Mouse (Mus musculus): ENCODE data around the gene Rogdi. TPM values are rescaled to one million over a fixed set of nuclear protein-coding genes. Genes with fewer than 3 reads are reported as not detected.

The Rogdi gene
- polyA plus RNA-seq, 1 experiment: 156 TPM

DNA sequence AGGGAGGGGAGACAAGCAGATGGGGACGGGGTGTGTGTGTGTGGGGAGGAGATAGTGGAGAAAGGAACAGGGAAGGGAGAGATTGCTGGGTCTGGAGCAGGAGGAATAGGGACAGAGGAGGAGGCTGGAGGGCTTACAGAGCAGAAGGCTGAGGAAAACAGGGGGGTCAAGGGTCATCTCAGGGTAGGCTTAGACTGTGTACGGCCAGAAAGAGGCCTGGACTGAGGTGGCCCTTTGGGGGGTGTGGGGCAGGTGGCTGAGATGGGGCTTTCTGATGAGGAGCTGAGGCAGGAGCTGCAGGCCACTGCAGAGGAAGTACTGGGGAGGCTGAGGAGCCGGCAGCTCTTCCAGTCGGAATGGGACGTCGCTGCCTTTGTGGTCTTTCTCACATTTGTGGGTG, 5.9 kb downstream of the Rogdi start:
- 79% methylated on average over 6 of the region's 6 CpGs for WGBS
- no peak for TF ChIP-seq CTCF (IDR thresholded peaks at IDR 0.05; ENCODE audit: control insufficient read depth, insufficient read depth, low read length)
- TF ChIP-seq POLR2A (IDR thresholded peaks at IDR 0.05; ENCODE audit: borderline replicate concordance, control insufficient read depth, low read depth, low read length): no peak
- H3K4me1 ChIP-seq (ENCODE audit: control insufficient read depth, insufficient read depth, low read length): peaks cover 4% of the 10 kb centered on the region
- no peak overlapping the region for H3K4me3 ChIP-seq (replicated peaks; ENCODE audit: control insufficient read depth, low read depth, low read length)
- no peak overlapping the region for H3K27ac ChIP-seq (ENCODE audit: control insufficient read depth, insufficient read depth, low read depth, low read length, poor library complexity)

DNA sequence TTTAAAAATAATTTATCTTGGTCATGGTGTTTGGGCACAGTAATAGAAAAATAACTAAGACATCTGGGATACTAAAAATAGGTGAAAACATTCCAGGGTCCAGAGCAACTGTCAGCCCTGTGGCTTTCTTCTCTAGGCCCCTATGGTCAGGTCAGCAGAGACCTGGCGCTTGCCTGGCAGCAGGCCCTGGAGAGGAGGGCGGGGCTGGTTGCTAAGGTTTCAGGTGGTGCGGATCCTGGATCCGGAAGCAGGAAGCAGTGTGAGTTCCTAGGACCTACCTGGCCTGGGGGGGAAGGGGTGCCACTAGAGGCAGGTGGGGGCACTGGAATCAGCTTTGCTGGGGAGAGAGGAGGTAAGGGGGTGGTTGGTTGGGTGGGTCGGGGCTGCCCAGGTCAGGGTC, 6.3 kb downstream of the Rogdi start, which contains the start of gene Smim22:
TSS of gene Smim22 (plus strand) at position 222 of the 400 bp plus-strand sequence.
- 88% methylated on average over 5 of the region's 5 CpGs for WGBS
- TF ChIP-seq CTCF (IDR thresholded peaks at IDR 0.05; ENCODE audit: control insufficient read depth, insufficient read depth, low read length): no peak
- no peak within 1 kb of the TSS for H3K27ac ChIP-seq (ENCODE audit: control insufficient read depth, insufficient read depth, low read depth, low read length, poor library complexity)
- peaks cover 3% of the 10 kb centered on the region for H3K4me1 ChIP-seq (ENCODE audit: control insufficient read depth, insufficient read depth, low read length)
- H3K4me3 ChIP-seq (replicated peaks; ENCODE audit: control insufficient read depth, low read depth, low read length): no peak within 1 kb of the TSS

DNA sequence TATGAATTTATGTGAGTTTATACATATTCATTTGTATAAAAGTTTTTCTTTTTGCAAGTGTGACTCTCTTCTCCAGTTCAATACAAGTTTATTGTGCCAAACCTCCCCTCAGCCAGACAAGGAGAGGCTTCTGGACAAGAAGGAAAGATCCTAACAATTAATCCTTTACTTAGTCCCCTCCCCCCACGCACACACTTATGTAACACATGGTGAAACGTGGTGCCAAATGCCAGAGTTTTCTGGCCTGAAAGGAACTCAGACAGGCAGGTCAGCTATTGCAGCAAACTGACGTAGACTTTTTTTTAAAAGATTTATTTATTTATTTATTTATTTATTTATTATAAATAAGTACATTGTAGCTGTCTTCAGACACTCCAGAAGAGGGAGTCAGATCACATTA, 12.7 kb downstream of the Rogdi start:
- 39% methylated on average over 3 of the region's 3 CpGs for WGBS
- Histone ChIP-seq H3K27ac (ENCODE audit: control insufficient read depth, insufficient read depth, low read depth, low read length, poor library complexity) (no peak overlapping the region), H3K4me1 (ENCODE audit: control insufficient read depth, insufficient read depth, low read length) (no peaks in the 10 kb centered on the region), H3K4me3 (replicated peaks; ENCODE audit: control insufficient read depth, low read depth, low read length) (no peak overlapping the region)
- no peak for TF ChIP-seq POLR2A (IDR thresholded peaks at IDR 0.05; ENCODE audit: borderline replicate concordance, control insufficient read depth, low read depth, low read length)
- TF ChIP-seq CTCF (IDR thresholded peaks at IDR 0.05; ENCODE audit: control insufficient read depth, insufficient read depth, low read length): no peak

DNA sequence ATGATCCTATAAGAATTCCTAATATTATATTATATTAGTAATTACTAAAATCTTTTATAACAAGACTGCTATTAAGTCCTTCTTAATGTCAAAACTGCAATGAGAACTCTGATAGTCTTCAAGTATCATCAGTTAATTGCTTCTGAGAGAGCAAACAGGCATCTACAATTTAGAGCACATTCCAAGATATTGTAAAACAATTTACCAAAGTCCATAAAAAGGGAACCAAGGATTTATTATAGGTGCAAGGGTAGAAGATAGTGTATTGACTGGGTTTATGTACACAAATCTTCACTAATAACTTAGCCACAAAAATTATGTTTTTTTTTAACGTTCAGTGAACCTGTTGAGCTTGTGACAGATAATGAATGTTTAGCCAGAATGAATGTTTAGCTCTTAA, 14.4 kb downstream of the Rogdi start:
- H3K4me1 ChIP-seq (ENCODE audit: control insufficient read depth, insufficient read depth, low read length): no peaks in the 10 kb centered on the region
- H3K4me3 ChIP-seq (replicated peaks; ENCODE audit: control insufficient read depth, low read depth, low read length): no peak overlapping the region
- no peak overlapping the region for H3K27ac ChIP-seq (ENCODE audit: control insufficient read depth, insufficient read depth, low read depth, low read length, poor library complexity)
- no peak for TF ChIP-seq POLR2A (IDR thresholded peaks at IDR 0.05; ENCODE audit: borderline replicate concordance, control insufficient read depth, low read depth, low read length)
- WGBS: 73% methylated on average over 1 of the region's 1 CpGs

DNA sequence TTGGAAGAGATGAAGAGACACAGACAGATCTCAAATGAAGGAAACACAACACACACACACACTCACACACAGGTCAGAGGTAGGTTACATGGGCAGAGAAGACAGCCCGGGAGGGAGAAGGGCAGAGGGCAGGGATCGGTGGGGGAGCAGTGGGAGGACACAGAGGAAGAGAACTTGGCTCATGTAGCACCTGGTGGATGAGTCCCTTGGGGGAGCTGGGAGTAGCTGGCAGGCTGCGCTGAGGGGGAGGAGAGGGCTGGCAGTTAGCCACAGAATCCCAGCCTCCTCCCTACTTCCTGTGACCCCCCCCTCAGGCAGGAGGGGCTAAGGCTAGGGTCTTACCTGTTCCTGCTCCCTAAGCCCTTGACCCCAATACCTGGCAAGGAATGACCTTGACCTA, 15.8 kb downstream of the Rogdi start, which contains the start of gene Sept12:
TSS of gene Sept12 (minus strand) at position 300 of the 400 bp plus-strand sequence.
- Histone ChIP-seq H3K27ac (ENCODE audit: control insufficient read depth, insufficient read depth, low read depth, low read length, poor library complexity) (no peak within 1 kb of the TSS), H3K4me3 (replicated peaks; ENCODE audit: control insufficient read depth, low read depth, low read length) (no peak within 1 kb of the TSS), H3K4me1 (ENCODE audit: control insufficient read depth, insufficient read depth, low read length) (no peaks in the 10 kb centered on the region)
- no peak for TF ChIP-seq CTCF (IDR thresholded peaks at IDR 0.05; ENCODE audit: control insufficient read depth, insufficient read depth, low read length)
- WGBS: 67% methylated on average over 3 of the region's 3 CpGs

DNA sequence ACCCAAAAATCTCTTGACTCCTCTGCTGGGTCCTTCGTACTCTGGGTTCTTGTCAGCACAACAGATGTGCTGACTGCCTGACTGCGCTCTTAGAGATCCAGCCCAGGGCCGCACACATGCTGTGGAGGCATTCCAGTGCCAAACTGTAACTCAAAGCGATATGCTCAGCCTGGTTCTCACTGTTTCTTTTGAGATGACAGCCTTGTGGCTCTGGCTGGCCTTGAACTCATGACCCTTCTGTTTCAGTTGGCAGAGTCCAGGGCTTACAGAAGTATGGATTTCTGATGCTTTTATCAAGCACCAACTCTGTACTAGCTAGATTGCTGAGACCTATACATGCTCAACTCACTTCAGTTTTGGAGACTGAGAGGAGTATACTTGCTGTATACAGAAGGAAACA, 20.1 kb downstream of the Rogdi start:
- H3K4me3 ChIP-seq (replicated peaks; ENCODE audit: control insufficient read depth, low read depth, low read length): no peak overlapping the region
- TF ChIP-seq POLR2A (IDR thresholded peaks at IDR 0.05; ENCODE audit: borderline replicate concordance, control insufficient read depth, low read depth, low read length): no peak
- no peak for TF ChIP-seq CTCF (IDR thresholded peaks at IDR 0.05; ENCODE audit: control insufficient read depth, insufficient read depth, low read length)
- H3K27ac ChIP-seq (ENCODE audit: control insufficient read depth, insufficient read depth, low read depth, low read length, poor library complexity): no peak overlapping the region
- no peaks in the 10 kb centered on the region for H3K4me1 ChIP-seq (ENCODE audit: control insufficient read depth, insufficient read depth, low read length)
- 85% methylated on average over 4 of the region's 4 CpGs for WGBS

DNA sequence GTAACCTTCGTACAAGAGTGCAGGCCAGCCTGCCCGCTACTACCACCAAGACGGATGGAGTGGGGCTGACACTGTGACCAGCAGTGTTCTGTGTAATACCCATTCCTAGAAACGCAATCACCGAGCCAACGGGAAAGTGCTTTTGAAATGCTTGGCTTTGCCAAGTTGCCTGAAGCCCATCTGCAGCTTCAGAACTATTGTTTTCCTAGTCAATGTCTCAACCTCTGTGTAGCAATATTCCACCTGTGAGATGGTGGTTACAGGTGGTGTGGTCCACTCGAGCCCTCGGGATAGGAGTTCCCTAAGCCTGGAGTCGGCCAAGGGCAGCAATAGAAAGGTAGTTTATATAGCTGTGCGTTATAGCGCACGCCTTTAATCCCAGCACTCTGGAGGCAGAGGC, 28.6 kb downstream of the Rogdi start:
- Histone ChIP-seq H3K4me3 (replicated peaks; ENCODE audit: control insufficient read depth, low read depth, low read length) (no peak overlapping the region), H3K4me1 (ENCODE audit: control insufficient read depth, insufficient read depth, low read length) (no peaks in the 10 kb centered on the region; the same call in none of the 2 replicates), H3K27ac (ENCODE audit: control insufficient read depth, insufficient read depth, low read depth, low read length, poor library complexity) (no peak overlapping the region)
- 83% methylated on average over 12 of the region's 12 CpGs for WGBS
- no peak for TF ChIP-seq CTCF (IDR thresholded peaks at IDR 0.05; ENCODE audit: control insufficient read depth, insufficient read depth, low read length)

DNA sequence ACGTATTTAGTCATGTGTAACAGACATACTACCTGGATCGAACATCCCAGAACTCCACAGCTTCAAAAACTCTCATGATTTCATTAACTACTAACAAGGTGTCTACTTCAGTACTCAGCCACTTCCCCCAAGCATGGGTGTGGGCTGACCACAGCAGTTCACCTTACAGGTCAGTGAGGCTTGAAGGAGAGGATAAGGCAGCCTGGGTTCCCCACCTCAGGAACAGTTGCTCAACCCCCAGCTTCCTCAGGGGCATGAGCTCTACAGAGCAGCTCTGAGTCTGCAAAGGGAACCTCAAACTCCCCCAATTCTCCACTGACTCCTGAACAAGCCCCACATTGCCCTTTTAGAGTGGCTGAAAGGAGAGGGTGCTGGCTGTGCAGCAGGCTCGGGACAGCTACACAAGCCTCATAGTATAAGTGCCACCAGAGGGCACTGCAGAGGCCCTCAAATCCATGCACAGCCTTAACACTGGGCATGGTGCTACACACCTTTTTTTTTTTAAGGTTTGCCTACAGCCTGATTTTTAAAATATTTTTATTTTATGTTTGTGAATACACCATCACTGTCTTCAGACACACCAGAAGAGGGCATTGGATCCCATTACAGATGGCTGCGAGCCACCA, 33.5 kb downstream of the Rogdi start:
- WGBS: 67% methylated on average over 4 of the region's 4 CpGs
- Histone ChIP-seq H3K4me3 (replicated peaks; ENCODE audit: control insufficient read depth, low read depth, low read length) (no peak overlapping the region), H3K4me1 (ENCODE audit: control insufficient read depth, insufficient read depth, low read length) (peaks cover 3% of the 10 kb centered on the region), H3K27ac (ENCODE audit: control insufficient read depth, insufficient read depth, low read depth, low read length, poor library complexity) (0 out of 2 replicates have a peak overlapping the region, but pooled peaks have one; percentile 17)
- TF ChIP-seq CTCF (IDR thresholded peaks at IDR 0.05; ENCODE audit: control insufficient read depth, insufficient read depth, low read length) (peak; percentile 63), POLR2A (IDR thresholded peaks at IDR 0.05; ENCODE audit: borderline replicate concordance, control insufficient read depth, low read depth, low read length) (no peak)

Measured in bone marrow, adult 2 months (tissue).